Mouse (Mus musculus) intestine, embryonic 16.5 days (tissue): ENCODE data around the gene Mef2b. TPM values are rescaled to one million over a fixed set of nuclear protein-coding genes. Genes with fewer than 3 reads are reported as not detected.
"Not testable (repeated sequence)": the region's sequence is repeated elsewhere in the genome, so short reads cannot be mapped to it uniquely, and the experiment has no call there.

ENCODE experiments used
- ATAC-seq: fragments of 200-750 bp; cut with Nextera tagmentation; 2 replicates; pipeline ENCODE4 v1.8.0; 2017; ENCODE audit warnings: moderate TSS enrichment, moderate library complexity
- H3K27ac ChIP-seq: fragments of 300-500 bp; sonication (generic); 2 replicates; pipeline ENCODE4 v1.5.1; 2014; ENCODE audit warnings: mild to moderate bottlenecking, low read length
- H3K27me3 ChIP-seq: fragments of 300-500 bp; sonication (generic); replicated peaks from 2 replicates; pipeline ENCODE4 v1.6.1; 2014; ENCODE audit warnings: low read length, control low read depth, mixed read lengths; ENCODE audit not compliant: control insufficient read depth, insufficient read depth
- H3K36me3 ChIP-seq: fragments of 300-500 bp; sonication (generic); 2 replicates; pipeline ENCODE4 v1.6.1; 2014; ENCODE audit warnings: low read length, control low read depth; ENCODE audit not compliant: control insufficient read depth, insufficient read depth
- H3K4me1 ChIP-seq: fragments of 300-500 bp; sonication (generic); 2 replicates; pipeline ENCODE4 v1.6.1; 2014; ENCODE audit warnings: low read length, control low read depth, mixed read lengths; ENCODE audit not compliant: control insufficient read depth, insufficient read depth
- H3K4me2 ChIP-seq: fragments of 300-500 bp; sonication (generic); 2 replicates; pipeline ENCODE4 v1.6.1; 2014; ENCODE audit warnings: low read depth, low read length, control low read depth
- H3K4me3 ChIP-seq: fragments of 300-500 bp; sonication (generic); 2 replicates; pipeline ENCODE4 v1.5.1; 2014; ENCODE audit warnings: mild to moderate bottlenecking, low read length
- H3K9ac ChIP-seq: fragments of 300-500 bp; sonication (generic); 2 replicates; pipeline ENCODE4 v1.6.1; 2014; ENCODE audit warnings: low read depth, low read length
- H3K9me3 ChIP-seq: fragments of 300-500 bp; sonication (generic); 2 replicates; pipeline ENCODE4 v1.6.1; 2016; ENCODE audit warnings: low read length, control low read depth; ENCODE audit not compliant: control insufficient read depth
- WGBS: fragments of 180-500 bp; shearing (Covaris S2); extraction: QIAGEN DNeasy Blood & Tissue Kit; methylation state at CpG from one replicate; pipeline ENCODE4 v1.1.7; 2014; 5-methylcytosine and 5-hydroxymethylcytosine counted together
- polyA plus RNA-seq: library from polyadenylated mRNA; unstranded; fragments of >200 nt; fragmentation: Nextera tagmentation; extraction: Ambion mirVana; gene quantifications from 2 replicates; pipeline ENCODE4 v1.2.1, GENCODE M21; 2015

Mef2b gene
- polyA plus RNA-seq, 1 experiment from 2014 or later: 0.23 TPM

DNA sequence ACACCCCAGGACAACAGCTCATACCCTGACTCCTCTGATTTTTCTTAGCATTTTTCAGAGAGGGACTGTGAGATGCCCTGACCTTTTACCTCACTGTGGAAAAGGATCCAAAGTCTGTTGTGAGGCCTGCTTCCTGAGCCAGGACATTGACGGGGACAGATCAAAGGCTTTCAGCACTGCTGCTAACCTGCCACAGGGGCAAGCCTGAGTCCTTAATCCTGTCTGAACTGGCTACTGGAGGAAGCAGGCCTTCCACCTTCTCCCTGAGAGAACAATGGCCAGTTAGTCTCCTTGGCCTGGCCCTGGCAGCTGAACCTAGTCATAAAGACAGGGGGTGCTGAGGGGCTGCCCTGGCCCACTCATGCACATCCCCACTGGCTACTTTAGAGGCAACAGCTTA lies 68.6 kb downstream of the Mef2b start:
- Histone ChIP-seq H3K4me3 (no peak overlapping the region), H3K36me3 (no peaks in the 10 kb centered on the region), H3K27ac (no peak overlapping the region), H3K4me2 (no peak overlapping the region), H3K27me3 (no peaks in the 10 kb centered on the region), H3K4me1 (0 out of 2 replicates have a peak, but pooled peaks cover 5% of the 10 kb centered on the region), H3K9me3 (no peaks in the 10 kb centered on the region), H3K9ac (no peak overlapping the region)
- no peak for ATAC-seq
- WGBS: 43% methylated on average over 1 of the region's 1 CpGs

DNA sequence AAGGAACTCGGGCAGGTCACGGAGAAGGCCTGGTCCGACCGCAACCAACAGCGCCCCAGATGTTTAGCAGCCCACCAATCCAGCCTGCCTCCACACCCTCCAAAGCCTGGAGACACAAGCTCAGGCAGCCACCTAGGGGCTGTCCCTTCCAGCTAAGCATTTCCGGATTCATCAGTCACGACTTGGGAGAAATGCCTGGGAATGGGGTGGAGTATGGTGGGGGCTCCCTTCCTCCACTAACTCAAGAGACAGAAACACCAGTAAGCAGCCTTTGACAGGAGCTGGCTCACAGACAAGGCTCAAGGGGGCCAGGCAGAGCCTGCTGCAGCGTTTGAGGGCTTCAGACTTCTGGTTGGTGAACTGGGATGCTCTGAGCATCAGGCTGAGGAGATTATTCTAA lies 71.0 kb downstream of the Mef2b start:
- no peaks in the 10 kb centered on the region for H3K36me3 ChIP-seq
- H3K27ac ChIP-seq: no peak overlapping the region
- H3K4me2 ChIP-seq: peak overlapping the region; percentile 19
- WGBS: 30% methylated on average over 8 of the region's 8 CpGs
- H3K4me1 ChIP-seq: 0 out of 2 replicates have a peak, but pooled peaks cover 5% of the 10 kb centered on the region
- H3K9ac ChIP-seq: peak overlapping the region; percentile 36
- H3K9me3 ChIP-seq: no peaks in the 10 kb centered on the region
- no peak for ATAC-seq
- H3K27me3 ChIP-seq: no peaks in the 10 kb centered on the region
- H3K4me3 ChIP-seq: no peak overlapping the region

DNA sequence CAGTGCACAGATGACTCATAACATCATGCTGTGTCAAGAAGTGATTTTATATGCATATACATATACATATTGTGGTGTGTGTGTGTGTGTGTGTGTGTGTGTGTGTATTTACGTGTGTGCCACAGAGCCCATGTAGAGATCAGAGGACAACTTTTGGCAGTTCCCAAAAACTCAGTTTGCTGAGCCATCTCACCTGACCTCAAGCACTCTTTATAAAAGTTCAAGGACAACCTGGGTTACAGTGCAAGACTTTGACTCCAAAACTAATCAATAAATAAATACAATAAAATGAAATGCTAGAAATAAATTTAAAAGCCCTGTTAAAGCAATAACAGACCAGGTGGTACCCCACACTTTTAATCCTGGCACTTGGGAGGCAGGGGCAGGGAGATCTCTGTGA lies 71.8 kb downstream of the Mef2b start:
- H3K36me3 ChIP-seq: no peaks in the 10 kb centered on the region
- H3K27ac ChIP-seq: no peak overlapping the region
- no peaks in the 10 kb centered on the region for H3K27me3 ChIP-seq
- H3K9ac ChIP-seq: peak overlapping the region; percentile 78
- 82% methylated on average over 1 of the region's 1 CpGs for WGBS
- H3K4me1 ChIP-seq: 0 out of 2 replicates have a peak, but pooled peaks cover 5% of the 10 kb centered on the region
- H3K4me3 ChIP-seq: peak overlapping the region; percentile 71
- ATAC-seq: no peak
- no peaks in the 10 kb centered on the region for H3K9me3 ChIP-seq
- peak overlapping the region; percentile 98 for H3K4me2 ChIP-seq

DNA sequence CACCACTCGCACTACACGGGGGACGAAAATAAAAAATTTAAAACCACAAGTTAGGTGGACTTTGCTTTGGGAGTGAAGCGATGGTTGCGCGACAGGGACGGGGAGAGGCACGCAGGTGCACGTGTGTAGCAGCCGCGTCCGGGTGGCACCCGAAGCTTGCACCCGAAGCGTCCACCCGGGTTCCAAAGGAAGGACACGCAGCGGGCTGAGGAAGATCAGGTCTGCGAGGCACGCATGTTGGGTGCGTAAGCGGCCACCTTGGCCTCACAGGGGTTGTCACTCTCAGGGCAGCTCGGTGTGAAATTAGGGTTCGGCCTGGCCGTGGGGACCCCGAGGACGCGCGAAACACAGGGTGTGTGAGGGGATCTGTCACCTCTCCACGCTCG lies 72.2 kb downstream of the Mef2b start:
- Histone ChIP-seq H3K4me1 (0 out of 2 replicates have a peak, but pooled peaks cover 5% of the 10 kb centered on the region), H3K9me3 (no peaks in the 10 kb centered on the region), H3K36me3 (no peaks in the 10 kb centered on the region), H3K4me3 (peak overlapping the region; percentile 71), H3K4me2 (peak overlapping the region; percentile 98), H3K27me3 (no peaks in the 10 kb centered on the region), H3K9ac (peak overlapping the region; percentile 78), H3K27ac (peak overlapping the region; percentile 45; the same call in 1 of the 2 replicates)
- ATAC-seq: peak; percentile 2; the same call in 1 of the 2 replicates
- 1% methylated on average over 31 of the region's 31 CpGs for WGBS

DNA sequence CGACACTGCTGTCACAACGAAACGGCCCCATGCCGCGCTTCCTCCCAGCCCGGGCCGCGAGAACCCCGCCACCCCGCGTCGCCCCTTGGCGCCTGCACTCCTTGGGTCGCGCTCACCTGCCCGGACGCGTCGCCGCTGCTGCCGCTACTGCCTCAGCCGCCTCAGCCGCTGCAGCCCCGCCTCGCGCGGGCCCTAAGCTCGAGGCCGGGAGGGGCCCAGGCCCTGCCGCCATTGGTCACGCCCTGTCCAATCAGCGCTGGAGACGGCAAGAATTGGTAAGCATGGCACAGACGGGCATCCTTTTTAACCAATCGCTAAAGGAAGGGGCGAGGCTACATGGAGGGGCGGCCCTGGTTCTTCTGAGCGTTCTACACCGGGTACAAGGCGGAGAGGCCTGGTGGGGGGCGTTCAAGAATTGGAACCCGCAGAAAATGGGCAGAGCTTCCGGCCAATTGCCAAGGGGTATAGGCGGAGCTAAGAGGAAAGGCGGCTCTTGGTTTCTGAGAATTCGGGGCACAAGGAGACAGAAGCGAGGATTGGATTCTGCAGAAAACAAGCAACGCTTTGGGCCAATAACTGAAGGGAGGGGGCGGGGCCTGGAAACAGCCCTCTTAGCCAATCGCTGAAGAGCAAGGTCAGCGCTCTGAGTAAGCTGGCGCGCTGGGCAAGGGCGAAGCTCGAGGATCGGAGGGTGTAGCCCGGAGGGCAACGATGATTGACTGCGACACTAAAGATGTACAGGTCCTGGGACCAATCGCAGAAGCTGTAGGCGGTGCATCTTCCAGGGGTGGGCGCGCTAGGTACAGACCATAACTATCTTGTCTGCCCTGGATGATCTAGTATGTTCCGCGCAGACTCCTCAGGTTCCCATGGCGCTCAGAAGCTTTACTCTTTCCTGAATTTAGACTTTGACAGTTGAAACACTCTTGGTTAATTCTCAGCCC lies 72.9 kb downstream of the Mef2b start, which contains the start of gene Slc25a42:
Gene Slc25a42, minus strand, starts transcription at position 194 of the 944 bp plus-strand sequence.
- WGBS: under 1% methylated on average over 66 of the region's 66 CpGs
- Histone ChIP-seq H3K4me2 (peak within 1 kb of the TSS; percentile 98), H3K27me3 (no peaks in the 10 kb centered on the region), H3K9ac (peak within 1 kb of the TSS; percentile 78), H3K9me3 (no peaks in the 10 kb centered on the region), H3K4me1 (0 out of 2 replicates have a peak, but pooled peaks cover 5% of the 10 kb centered on the region), H3K27ac (peak within 1 kb of the TSS; percentile 45), H3K4me3 (peak within 1 kb of the TSS; percentile 71), H3K36me3 (no peaks in the 10 kb centered on the region)
- ATAC-seq: peak; percentile 98

DNA sequence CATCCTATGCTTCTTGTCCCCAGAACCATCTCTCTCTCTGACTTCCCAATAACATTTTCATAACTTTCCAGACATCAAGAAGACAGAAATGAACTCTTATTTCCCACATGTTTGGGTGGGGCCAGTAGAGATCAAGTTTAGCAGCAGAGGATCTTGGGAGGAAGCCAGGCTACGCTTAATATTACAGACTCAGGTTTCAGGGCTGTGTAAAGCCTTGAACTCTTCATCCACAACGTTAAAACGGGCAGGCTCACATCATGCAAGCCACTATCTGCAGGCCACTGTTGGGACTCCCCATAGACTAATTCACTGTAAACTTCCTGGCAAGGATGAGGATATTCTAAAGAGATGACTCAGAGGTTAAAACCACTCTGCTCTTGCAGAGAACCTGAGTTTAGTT lies 74.9 kb downstream of the Mef2b start:
- H3K27me3 ChIP-seq: no peaks in the 10 kb centered on the region
- ATAC-seq: no peak
- no peak overlapping the region for H3K27ac ChIP-seq
- no peak overlapping the region for H3K9ac ChIP-seq
- WGBS: 75% methylated on average over 3 of the region's 3 CpGs
- H3K4me3 ChIP-seq: no peak overlapping the region
- no peak overlapping the region for H3K4me2 ChIP-seq
- H3K36me3 ChIP-seq: no peaks in the 10 kb centered on the region
- H3K4me1 ChIP-seq: 0 out of 2 replicates have a peak, but pooled peaks cover 5% of the 10 kb centered on the region
- H3K9me3 ChIP-seq: no peaks in the 10 kb centered on the region

DNA sequence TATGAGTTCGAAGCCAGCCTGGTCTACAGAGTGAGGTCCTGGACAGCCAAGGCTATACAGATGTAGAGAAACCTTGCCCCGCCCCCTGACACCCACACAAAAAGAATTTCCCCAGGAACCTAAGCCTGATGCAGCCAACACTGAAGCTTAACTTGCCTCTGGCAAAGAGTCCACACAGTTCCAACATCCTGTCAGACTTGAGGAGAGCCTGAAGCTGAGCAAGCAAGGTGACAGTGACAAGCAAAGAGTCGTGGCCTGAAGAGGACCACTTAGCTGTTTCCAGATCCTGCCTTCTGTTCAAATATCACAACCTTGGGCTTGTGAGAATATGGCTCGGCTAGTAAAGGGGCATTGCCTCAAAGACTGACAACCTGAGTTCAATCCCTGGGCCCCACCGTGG lies 75.6 kb downstream of the Mef2b start:
- no peak for ATAC-seq
- no peaks in the 10 kb centered on the region for H3K36me3 ChIP-seq
- 76% methylated on average over 5 of the region's 5 CpGs for WGBS
- H3K4me2 ChIP-seq: no peak overlapping the region
- no peaks in the 10 kb centered on the region for H3K9me3 ChIP-seq
- H3K27me3 ChIP-seq: no peaks in the 10 kb centered on the region
- H3K4me3 ChIP-seq: no peak overlapping the region
- H3K9ac ChIP-seq: no peak overlapping the region
- H3K4me1 ChIP-seq: 0 out of 2 replicates have a peak, but pooled peaks cover 5% of the 10 kb centered on the region
- no peak overlapping the region for H3K27ac ChIP-seq

DNA sequence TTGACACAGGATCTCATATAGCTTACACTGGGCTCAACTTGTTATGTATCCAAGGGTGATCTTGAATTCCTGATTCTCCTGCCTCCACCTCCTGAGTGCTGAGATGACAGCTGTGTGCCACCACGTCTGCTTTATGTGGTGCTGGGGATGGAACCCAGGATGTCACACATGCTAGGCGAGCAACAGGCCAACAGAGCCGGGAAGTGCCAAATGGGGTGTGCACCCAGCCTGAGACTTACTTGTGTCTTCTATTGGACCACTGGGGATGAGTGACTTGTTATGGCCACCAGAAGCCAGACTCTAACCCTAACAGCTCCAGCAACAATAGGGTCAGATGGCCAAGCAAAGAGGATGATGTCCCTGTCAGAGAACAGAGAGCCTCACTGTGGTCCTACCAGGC lies 76.7 kb downstream of the Mef2b start:
- H3K9ac ChIP-seq, H3K27ac ChIP-seq, H3K4me2 ChIP-seq, H3K4me3 ChIP-seq, H3K9me3 ChIP-seq, ATAC-seq, H3K27me3 ChIP-seq, H3K4me1 ChIP-seq, H3K36me3 ChIP-seq: not testable (repeated sequence)
- 75% methylated on average over 3 of the region's 3 CpGs for WGBS

DNA sequence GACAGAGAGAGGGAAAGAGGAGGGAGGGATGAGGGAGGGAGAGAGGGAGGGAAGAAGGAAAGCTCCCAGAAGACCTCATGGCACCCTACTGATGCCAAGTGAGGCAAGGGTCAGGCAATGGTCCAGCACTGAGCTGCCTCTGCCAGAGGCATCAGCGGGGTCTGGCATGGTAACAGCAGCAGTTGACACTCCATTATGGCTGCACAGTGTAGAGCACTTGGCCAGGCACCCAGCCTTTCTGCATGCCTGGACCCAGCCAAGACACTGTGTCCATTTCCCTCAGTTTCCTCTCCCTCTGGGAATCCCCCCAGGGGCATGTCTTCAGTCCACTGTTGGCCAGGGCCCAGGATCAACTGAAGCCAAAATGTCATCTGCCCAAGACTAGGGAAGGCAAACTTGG lies 77.1 kb downstream of the Mef2b start:
- no peaks in the 10 kb centered on the region for H3K4me1 ChIP-seq
- no peak for ATAC-seq
- WGBS: 55% methylated on average over 1 of the region's 1 CpGs

More for the DNA sequence above, 77.1 kb downstream of the Mef2b start:
- no peak overlapping the region for H3K4me3 ChIP-seq
- H3K9me3 ChIP-seq: no peaks in the 10 kb centered on the region
- H3K27ac ChIP-seq: no peak overlapping the region
- no peak overlapping the region for H3K4me2 ChIP-seq
- H3K36me3 ChIP-seq: no peaks in the 10 kb centered on the region
- no peak overlapping the region for H3K9ac ChIP-seq
- H3K27me3 ChIP-seq: no peaks in the 10 kb centered on the region
